Mouse (Mus musculus): Measurements from ENCODE around the gene Cldn2.
"Not testable (repeated sequence)": the region's sequence is repeated elsewhere in the genome, so short reads cannot be mapped to it uniquely, and the experiment has no call there.

Cldn2 gene

GRCm38 (mm10) chrX:139800406-139800878 lies at the start of gene Cldn2:
Gene Cldn2, plus strand, starts transcription at chrX:139800828.
- ATAC-seq (ENCODE audit: insufficient number of reproducible peaks, low FRiP score, low TSS enrichment): no peak

- ATAC-seq (ENCODE audit: insufficient number of reproducible peaks, low FRiP score, low TSS enrichment): no peak
These were observed 48.8 kb upstream of the Cldn2 start for GRCm38 (mm10) chrX:139751855-139752254.

- ATAC-seq (ENCODE audit: insufficient number of reproducible peaks, low FRiP score, low TSS enrichment): not testable (repeated sequence)
These were observed 42.0 kb upstream of the Cldn2 start for GRCm38 (mm10) chrX:139758634-139759033.

- ATAC-seq (ENCODE audit: insufficient number of reproducible peaks, low FRiP score, low TSS enrichment): no peak
These were observed 38.1 kb upstream of the Cldn2 start for GRCm38 (mm10) chrX:139762546-139762945.

GRCm38 (mm10) chrX:139769975-139770637 lies 30.5 kb upstream of the Cldn2 start:
- ATAC-seq (ENCODE audit: insufficient number of reproducible peaks, low FRiP score, low TSS enrichment): no peak

- ATAC-seq (ENCODE audit: insufficient number of reproducible peaks, low FRiP score, low TSS enrichment): peak; percentile 49; the same call in 1 of the 2 replicates
These were observed 26.1 kb upstream of the Cldn2 start for GRCm38 (mm10) chrX:139774309-139775083.

GRCm38 (mm10) chrX:139775084-139775612 lies 25.5 kb upstream of the Cldn2 start:
- ATAC-seq (ENCODE audit: insufficient number of reproducible peaks, low FRiP score, low TSS enrichment): no peak

GRCm38 (mm10) chrX:139777357-139777756 lies 23.3 kb upstream of the Cldn2 start:
- ATAC-seq (ENCODE audit: insufficient number of reproducible peaks, low FRiP score, low TSS enrichment): no peak

GRCm38 (mm10) chrX:139778886-139779285 lies 21.7 kb upstream of the Cldn2 start:
- ATAC-seq (ENCODE audit: insufficient number of reproducible peaks, low FRiP score, low TSS enrichment): no peak

GRCm38 (mm10) chrX:139779401-139779800 lies 21.2 kb upstream of the Cldn2 start:
- no peak for ATAC-seq (ENCODE audit: insufficient number of reproducible peaks, low FRiP score, low TSS enrichment)

- ATAC-seq (ENCODE audit: insufficient number of reproducible peaks, low FRiP score, low TSS enrichment): no peak
These were observed 19.6 kb upstream of the Cldn2 start for GRCm38 (mm10) chrX:139780988-139781387.

- no peak for ATAC-seq (ENCODE audit: insufficient number of reproducible peaks, low FRiP score, low TSS enrichment)
These were observed 19.1 kb upstream of the Cldn2 start for GRCm38 (mm10) chrX:139781563-139781962.

- ATAC-seq (ENCODE audit: insufficient number of reproducible peaks, low FRiP score, low TSS enrichment): no peak
These were observed 18.2 kb upstream of the Cldn2 start, which contains the start of gene Ripply1 for GRCm38 (mm10) chrX:139782278-139783044. Gene Ripply1, minus strand, starts transcription at chrX:139782353.

- no peak for ATAC-seq (ENCODE audit: insufficient number of reproducible peaks, low FRiP score, low TSS enrichment)
These were observed 17.6 kb upstream of the Cldn2 start for GRCm38 (mm10) chrX:139783045-139783422.

GRCm38 (mm10) chrX:139785764-139786163 lies 14.9 kb upstream of the Cldn2 start:
- no peak for ATAC-seq (ENCODE audit: insufficient number of reproducible peaks, low FRiP score, low TSS enrichment)

GRCm38 (mm10) chrX:139794072-139794845 lies 6.4 kb upstream of the Cldn2 start:
- ATAC-seq (ENCODE audit: insufficient number of reproducible peaks, low FRiP score, low TSS enrichment): no peak

- no peak for ATAC-seq (ENCODE audit: insufficient number of reproducible peaks, low FRiP score, low TSS enrichment)
These were observed 4.6 kb upstream of the Cldn2 start for GRCm38 (mm10) chrX:139796037-139796436.

- no peak for ATAC-seq (ENCODE audit: insufficient number of reproducible peaks, low FRiP score, low TSS enrichment)
These were observed 2.8 kb upstream of the Cldn2 start for GRCm38 (mm10) chrX:139797875-139798274.

GRCm38 (mm10) chrX:139799953-139800352 lies 675 bp upstream of the Cldn2 start:
- no peak for ATAC-seq (ENCODE audit: insufficient number of reproducible peaks, low FRiP score, low TSS enrichment)

- no peak for ATAC-seq (ENCODE audit: insufficient number of reproducible peaks, low FRiP score, low TSS enrichment)
These were observed 2.4 kb downstream of the Cldn2 start for GRCm38 (mm10) chrX:139803028-139803427.
